Mouse (Mus musculus) heart, adult 2 months (tissue): ENCODE data around the gene Ptges3l. TPM values are rescaled to one million over a fixed set of nuclear protein-coding genes. Genes with fewer than 3 reads are reported as not detected.
"Not testable (repeated sequence)": the region's sequence is repeated elsewhere in the genome, so short reads cannot be mapped to it uniquely, and the experiment has no call there.

Experiments used
- DNase-seq, 2 experiments: peaks; one replicate each; pipeline ENCODE4 v3.0.0; 2021
- H3K27ac ChIP-seq: fragments of 200-600 bp; 2 replicates; pipeline ENCODE4 v1.8.1; 2022
- H3K27me3 ChIP-seq: fragments of 200-500 bp; 2 replicates; pipeline ENCODE4 v1.6.1; 2012; ENCODE audit warnings: mild to moderate bottlenecking, low read length, inconsistent platforms, mixed read lengths; ENCODE audit not compliant: control insufficient read depth, insufficient read depth
- H3K36me3 ChIP-seq: fragments of 200-500 bp; 2 replicates; pipeline ENCODE4 v1.6.1; 2012; ENCODE audit warnings: low read length, inconsistent platforms; ENCODE audit not compliant: control insufficient read depth, insufficient read depth
- H3K4me1 ChIP-seq: fragments of 200-500 bp; 2 replicates; pipeline ENCODE4 v1.6.1; 2011; ENCODE audit warnings: low read length; ENCODE audit not compliant: control insufficient read depth, insufficient read depth
- H3K4me3 ChIP-seq: fragments of 200-600 bp; 2 replicates; pipeline ENCODE4 v1.8.1; 2022
- H3K79me2 ChIP-seq: fragments of 200-500 bp; replicated peaks from 2 replicates; pipeline ENCODE4 v1.6.1; 2012; ENCODE audit warnings: mild to moderate bottlenecking, inconsistent platforms, low read length, moderate library complexity, mixed read lengths; ENCODE audit not compliant: control insufficient read depth, insufficient read depth
- H3K9ac ChIP-seq: fragments of 200-500 bp; 2 replicates; pipeline ENCODE4 v1.6.1; 2012; ENCODE audit warnings: low read depth, mild to moderate bottlenecking, control low read depth, inconsistent platforms, low read length, mixed read lengths
- CTCF ChIP-seq: fragments of 200-600 bp; IDR thresholded peaks from 2 replicates; pipeline ENCODE4 v1.8.1; 2022; ENCODE audit warnings: antibody characterized with exemption, mild to moderate bottlenecking, moderate library complexity
- EP300 ChIP-seq: fragments of 200-500 bp; IDR thresholded peaks from 2 replicates; pipeline ENCODE4 v1.6.1; 2011; ENCODE audit warnings: low read depth, low read length, control low read depth; ENCODE audit not compliant: insufficient read depth
- POLR2A ChIP-seq: fragments of 200-500 bp; IDR thresholded peaks from 2 replicates; pipeline ENCODE4 v1.6.1; 2011; ENCODE audit warnings: mild to moderate bottlenecking, low read depth, low read length, control low read depth; ENCODE audit not compliant: insufficient read depth
- WGBS: fragments of 180-500 bp; shearing (Covaris S2); methylation state at CpG from one replicate; pipeline ENCODE4 v1.1.7; 2018; 5-methylcytosine and 5-hydroxymethylcytosine counted together
- intact Hi-C: fragments of 180-260 bp; cut with DNase I; formaldehyde crosslinking; loops from one replicate; pipeline ENCODE4 v1.15.1; 2025
- microRNA-seq, 2 experiments: library from miRNA; unstranded; fragments of <30 nt; microRNA quantifications; one replicate each; pipeline ENCODE4 v1.2.0; 2021
- polyA plus RNA-seq: library from polyadenylated mRNA; depleted of rRNA; stranded (reverse); fragments of >200 nt; gene quantifications from 2 replicates; pipeline ENCODE4 v1.2.3, GENCODE M21; 2012; rRNA removed
- total RNA-seq, 2 experiments: library from RNA; stranded (reverse); gene quantifications; 2 replicates each; pipeline ENCODE4 v1.2.3; 2021

Gene Ptges3l
- total and polyA plus RNA-seq, 3 experiments, result 50.6 to 58.3 (median 56.8) TPM

- Histone ChIP-seq H3K4me3 (no peak overlapping the region), H3K27me3 (no peaks in the 10 kb centered on the region), H3K27ac (no peak overlapping the region), H3K9ac (no peak overlapping the region), H3K79me2 (no peaks in the 10 kb centered on the region), H3K36me3 (no peaks in the 10 kb centered on the region), H3K4me1 (no peaks in the 10 kb centered on the region; the same call in none of the 2 replicates)
- TF ChIP-seq POLR2A (no peak), EP300 (peak; percentile 92), CTCF (peak; percentile 95)
- 4% methylated on average over 8 of the region's 8 CpGs for WGBS
- peak; percentile 69 to 73 for DNase-seq
- intact Hi-C loops, result loop anchor here (1.0 to 5.0 kb wide), 2 partner anchors 72 to 183 kb away; no protein-coding TSS in a partner anchor
Observed at GRCm38 (mm10) chr11:101395110-101395509, 30.0 kb downstream of the Ptges3l start.

DNA sequence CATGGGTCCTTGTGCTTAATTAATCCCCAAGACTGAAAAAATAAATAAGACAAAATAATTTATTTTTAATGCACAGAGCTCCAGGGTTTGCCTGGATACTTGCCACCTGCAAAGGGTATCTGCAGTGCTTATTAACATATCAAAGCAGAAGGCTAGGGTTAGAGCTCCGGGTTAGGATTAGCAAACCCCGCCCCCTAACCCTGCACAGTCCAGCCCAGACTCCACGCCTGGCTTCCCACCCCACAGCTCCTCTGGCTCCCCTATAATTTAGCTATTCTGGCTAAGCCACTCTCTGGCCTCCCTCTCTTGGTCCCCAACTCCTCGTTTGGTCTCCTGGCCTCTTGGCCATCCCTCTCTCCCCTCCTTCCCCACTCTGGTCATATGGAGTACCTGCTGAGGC, 43.3 kb downstream of the Ptges3l start:
- no peaks in the 10 kb centered on the region for H3K4me1 ChIP-seq
- intact Hi-C loops, result no loop called here
- no peaks in the 10 kb centered on the region for H3K36me3 ChIP-seq
- H3K27me3 ChIP-seq, result no peaks in the 10 kb centered on the region
- no peak for DNase-seq
- no peak for TF ChIP-seq EP300
- TF ChIP-seq CTCF, result no peak
- no peak for TF ChIP-seq POLR2A
- H3K79me2 ChIP-seq, result no peaks in the 10 kb centered on the region
- H3K9ac ChIP-seq, result no peak overlapping the region
- WGBS, result 25% methylated on average over 4 of the region's 4 CpGs
- H3K27ac ChIP-seq, result no peak overlapping the region
- no peak overlapping the region for H3K4me3 ChIP-seq

DNA sequence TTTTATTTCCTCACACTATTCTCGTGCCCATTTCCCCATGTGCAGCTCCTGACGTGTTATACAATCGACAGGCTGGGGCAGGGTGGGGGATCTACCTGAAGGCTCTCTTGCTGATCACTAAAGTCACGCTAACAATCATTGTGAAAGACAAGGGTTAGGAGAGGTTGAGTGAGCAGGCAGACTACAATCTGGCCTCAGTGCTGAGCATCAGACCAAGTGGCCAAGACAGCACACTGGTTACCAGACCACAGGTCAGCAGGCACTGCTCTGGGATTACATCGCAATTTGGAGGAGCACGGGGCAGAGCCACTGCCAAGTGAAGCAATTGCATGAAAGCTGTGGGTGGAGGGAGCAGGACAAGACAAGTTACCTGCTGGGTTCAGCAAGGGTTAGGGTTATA, 46.2 kb downstream of the Ptges3l start:
- WGBS, result 73% methylated on average over 6 of the region's 6 CpGs
- no peak for TF ChIP-seq CTCF
- no peak for TF ChIP-seq EP300
- no peak for TF ChIP-seq POLR2A
- no peaks in the 10 kb centered on the region for H3K36me3 ChIP-seq
- H3K27me3 ChIP-seq, result no peaks in the 10 kb centered on the region
- H3K4me1 ChIP-seq, result no peaks in the 10 kb centered on the region
- H3K27ac ChIP-seq, result no peak overlapping the region
- no peak for DNase-seq
- intact Hi-C loops, result no loop called here
- no peak overlapping the region for H3K4me3 ChIP-seq
- no peaks in the 10 kb centered on the region for H3K79me2 ChIP-seq
- H3K9ac ChIP-seq, result no peak overlapping the region

GRCm38 (mm10) chr11:101378196-101378595, 46.9 kb downstream of the Ptges3l start:
- H3K27ac ChIP-seq, H3K36me3 ChIP-seq, H3K79me2 ChIP-seq, H3K9ac ChIP-seq, H3K27me3 ChIP-seq, H3K4me3 ChIP-seq, DNase-seq, H3K4me1 ChIP-seq, intact Hi-C loops: not testable (repeated sequence)
- 87% methylated on average over 8 of the region's 8 CpGs for WGBS

DNA sequence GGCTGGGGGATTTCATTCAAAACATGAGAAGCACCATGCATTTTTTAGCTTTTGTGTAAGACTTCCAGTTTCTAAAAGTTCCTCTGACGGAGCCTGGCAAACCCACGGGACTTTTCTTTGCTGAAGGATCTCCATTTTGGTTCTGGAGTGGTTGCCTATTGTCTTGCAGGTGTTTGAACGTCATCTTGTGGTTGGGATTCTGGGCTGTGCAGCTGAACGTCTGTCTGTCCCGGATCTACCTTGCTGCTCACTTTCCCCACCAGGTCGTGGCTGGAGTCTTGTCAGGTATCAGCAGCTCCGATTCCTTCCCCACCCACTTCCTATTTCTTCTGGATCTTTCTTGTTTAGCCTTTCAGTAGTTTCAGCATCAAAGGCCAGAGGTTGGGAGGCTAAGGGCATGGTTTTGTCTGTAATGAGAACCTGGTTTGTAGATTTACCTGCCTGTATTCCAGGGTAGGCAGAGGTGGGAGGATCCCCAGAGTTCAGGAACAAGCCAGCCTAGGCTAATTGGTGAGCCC, 50.7 kb downstream of the Ptges3l start:
- no peak overlapping the region for H3K4me3 ChIP-seq
- DNase-seq, result no peak
- H3K27me3 ChIP-seq, result no peaks in the 10 kb centered on the region
- no peak overlapping the region for H3K27ac ChIP-seq
- no peaks in the 10 kb centered on the region for H3K79me2 ChIP-seq
- intact Hi-C loops, result no loop called here
- 50% methylated on average over 7 of the region's 7 CpGs for WGBS
- no peaks in the 10 kb centered on the region for H3K4me1 ChIP-seq
- H3K36me3 ChIP-seq, result no peaks in the 10 kb centered on the region
- no peak overlapping the region for H3K9ac ChIP-seq
- TF ChIP-seq EP300 (no peak), CTCF (no peak), POLR2A (no peak)

- TF ChIP-seq POLR2A, result no peak
Observed at GRCm38 (mm10) chr11:101370141-101370540, 55.0 kb downstream of the Ptges3l start.

More at GRCm38 (mm10) chr11:101370141-101370540, 55.0 kb downstream of the Ptges3l start:
- intact Hi-C loops, result no loop called here
- H3K79me2 ChIP-seq, result no peaks in the 10 kb centered on the region
- WGBS, result 77% methylated on average over 5 of the region's 5 CpGs
- no peak for DNase-seq
- H3K4me3 ChIP-seq, result no peak overlapping the region
- H3K4me1 ChIP-seq, result no peaks in the 10 kb centered on the region
- H3K9ac ChIP-seq, result no peak overlapping the region
- no peaks in the 10 kb centered on the region for H3K27me3 ChIP-seq
- no peaks in the 10 kb centered on the region for H3K36me3 ChIP-seq
- no peak overlapping the region for H3K27ac ChIP-seq

Small RNA genes lying within 50 kb of the gene (microRNA-seq; reads per million reads assigned to microRNA genes)
- gene Mir6929, result 2.8 to 6.2 reads per million in 2 experiments

Other genes with a start within 250 kb of the Ptges3l start
- gene Ccr10, start 249.9 kb downstream of the Ptges3l start, total RNA-seq, result not detected
- gene Ccr10, start 249.9 kb downstream of the Ptges3l start, polyA plus RNA-seq, result 0.14 TPM in 1 of 2 replicates, not detected in the other
- 10 to 100 TPM; 29.8 to 31.4 TPM for gene Ezh1, start 198.9 kb downstream of the Ptges3l start, total RNA-seq
- 26.1 and 34.1 TPM in 2 replicates for gene Ezh1, start 198.9 kb downstream of the Ptges3l start, polyA plus RNA-seq
- gene Ramp2, start 179.3 kb downstream of the Ptges3l start, total RNA-seq, result 10 to 100 TPM; 89.1 to 90.3 TPM
- 130 and 172 TPM in 2 replicates for gene Ramp2, start 179.3 kb downstream of the Ptges3l start, polyA plus RNA-seq
- gene Vps25, start 171.6 kb downstream of the Ptges3l start, total RNA-seq, result 10 to 100 TPM; 82.5 to 90.1 TPM
- gene Vps25, start 171.6 kb downstream of the Ptges3l start, polyA plus RNA-seq, result 83.2 and 96.8 TPM in 2 replicates
- gene Wnk4, start 164.8 kb downstream of the Ptges3l start, total RNA-seq, result 10 to 100 TPM in 1 of 2 experiments, 1 to 10 TPM in 1; 9.2 to 12.6 TPM
- 12.1 and 13.9 TPM in 2 replicates for gene Wnk4, start 164.8 kb downstream of the Ptges3l start, polyA plus RNA-seq
- gene Cntd1, start 146.3 kb downstream of the Ptges3l start, total RNA-seq, result under 1 TPM; 0.23 to 0.36 TPM
- gene Cntd1, start 146.3 kb downstream of the Ptges3l start, polyA plus RNA-seq, result 0.06 and 0.12 TPM in 2 replicates
- 100 to 1,000 TPM in 1 of 2 experiments, 10 to 100 TPM in 1; 88.4 to 101 TPM for gene Coa3, start 146.2 kb downstream of the Ptges3l start, total RNA-seq
- 153 and 302 TPM in 2 replicates for gene Coa3, start 146.2 kb downstream of the Ptges3l start, polyA plus RNA-seq
- gene Becn1, start 123.0 kb downstream of the Ptges3l start, total RNA-seq, result 10 to 100 TPM; 86.3 to 86.5 TPM
- 36.1 and 43.7 TPM in 2 replicates for gene Becn1, start 123.0 kb downstream of the Ptges3l start, polyA plus RNA-seq
- gene Psme3, start 109.1 kb downstream of the Ptges3l start, total RNA-seq, result 100 to 1,000 TPM in 1 of 2 experiments, 10 to 100 TPM in 1; 81.9 to 112 TPM
- gene Psme3, start 109.1 kb downstream of the Ptges3l start, polyA plus RNA-seq, result 55.5 and 69.1 TPM in 2 replicates
- gene Aoc2, start 100.3 kb downstream of the Ptges3l start, total RNA-seq, result 1 to 10 TPM; 1.6 to 2.2 TPM
- gene Aoc2, start 100.3 kb downstream of the Ptges3l start, polyA plus RNA-seq, result 1.9 and 2.3 TPM in 2 replicates
- 10 to 100 TPM; 11.5 to 13.3 TPM for gene Aoc3, start 94.7 kb downstream of the Ptges3l start, total RNA-seq
- 21.8 and 22.0 TPM in 2 replicates for gene Aoc3, start 94.7 kb downstream of the Ptges3l start, polyA plus RNA-seq
- not detected for gene G6pc, start 57.8 kb downstream of the Ptges3l start, total RNA-seq
- 0.15 TPM in 1 of 2 replicates, not detected in the other for gene G6pc, start 57.8 kb downstream of the Ptges3l start, polyA plus RNA-seq
- 10 to 100 TPM; 19.5 to 23.4 TPM for gene Aarsd1, start 7.7 kb downstream of the Ptges3l start, total RNA-seq
- 23.0 and 28.0 TPM in 2 replicates for gene Aarsd1, start 7.7 kb downstream of the Ptges3l start, polyA plus RNA-seq
- gene Gm27029, start 537 bp downstream of the Ptges3l start, total RNA-seq, result 10 to 100 TPM in 1 of 2 experiments, 1 to 10 TPM in 1; 5.1 to 10.2 TPM
- gene Gm27029, start 537 bp downstream of the Ptges3l start, polyA plus RNA-seq, result 1.3 and 2.4 TPM in 2 replicates
- 10 to 100 TPM; 10.1 to 12.1 TPM for gene Rundc1, start 248 bp downstream of the Ptges3l start, total RNA-seq
- 12.0 and 14.7 TPM in 2 replicates for gene Rundc1, start 248 bp downstream of the Ptges3l start, polyA plus RNA-seq
- gene Rpl27, start 17.0 kb upstream of the Ptges3l start, total RNA-seq, result 10 to 100 TPM; 38.3 to 48.4 TPM
- 234 and 242 TPM in 2 replicates for gene Rpl27, start 17.0 kb upstream of the Ptges3l start, polyA plus RNA-seq
- gene Ifi35, start 23.1 kb upstream of the Ptges3l start, total RNA-seq, result 10 to 100 TPM; 11.5 to 12.6 TPM
- 25.5 and 29.4 TPM in 2 replicates for gene Ifi35, start 23.1 kb upstream of the Ptges3l start, polyA plus RNA-seq
- gene Rnd2, start 39.7 kb upstream of the Ptges3l start, total RNA-seq, result 1 to 10 TPM; 6.5 to 8.0 TPM
- 5.8 and 9.8 TPM in 2 replicates for gene Rnd2, start 39.7 kb upstream of the Ptges3l start, polyA plus RNA-seq
- 10 to 100 TPM; 20.4 to 21.4 TPM for gene Vat1, start 40.9 kb upstream of the Ptges3l start, total RNA-seq
- gene Vat1, start 40.9 kb upstream of the Ptges3l start, polyA plus RNA-seq, result 29.6 and 35.0 TPM in 2 replicates
- under 1 TPM; 0.18 to 0.63 TPM for gene Brca1, start 126.6 kb upstream of the Ptges3l start, total RNA-seq
- gene Brca1, start 126.6 kb upstream of the Ptges3l start, polyA plus RNA-seq, result 0.06 and 0.20 TPM in 2 replicates
- gene Nbr1, start 126.8 kb upstream of the Ptges3l start, total RNA-seq, result 10 to 100 TPM; 86.2 to 98.9 TPM
- 77.3 and 99.6 TPM in 2 replicates for gene Nbr1, start 126.8 kb upstream of the Ptges3l start, polyA plus RNA-seq
- 1 to 10 TPM; 2.8 to 3.4 TPM for gene Tmem106a, start 156.9 kb upstream of the Ptges3l start, total RNA-seq
- gene Tmem106a, start 156.9 kb upstream of the Ptges3l start, polyA plus RNA-seq, result 15.5 and 18.8 TPM in 2 replicates
- not detected for gene Gm11634, start 173.9 kb upstream of the Ptges3l start, total RNA-seq
- gene Gm11634, start 173.9 kb upstream of the Ptges3l start, polyA plus RNA-seq, result not detected in 2 replicates
- gene Rdm1, start 201.9 kb upstream of the Ptges3l start, total RNA-seq, result 10 to 100 TPM; 45.6 to 49.5 TPM
- 42.3 and 49.8 TPM in 2 replicates for gene Rdm1, start 201.9 kb upstream of the Ptges3l start, polyA plus RNA-seq
- 10 to 100 TPM; 18.9 to 23.5 TPM for gene Arl4d, start 240.2 kb upstream of the Ptges3l start, total RNA-seq
- gene Arl4d, start 240.2 kb upstream of the Ptges3l start, polyA plus RNA-seq, result 23.4 and 27.8 TPM in 2 replicates